Mouse (Mus musculus): ENCODE data around the gene Zfp62. TPM values are rescaled to one million over a fixed set of nuclear protein-coding genes. Genes with fewer than 3 reads are reported as not detected.

The Zfp62 gene
- 10 to 100 TPM; 44.4 to 46.3 TPM for total RNA-seq (2023)

GRCm38 (mm10) chr11:49203129-49203768 is at the start of gene Zfp62:
Gene Zfp62, plus strand, starts transcription at chr11:49203292.

DNA sequence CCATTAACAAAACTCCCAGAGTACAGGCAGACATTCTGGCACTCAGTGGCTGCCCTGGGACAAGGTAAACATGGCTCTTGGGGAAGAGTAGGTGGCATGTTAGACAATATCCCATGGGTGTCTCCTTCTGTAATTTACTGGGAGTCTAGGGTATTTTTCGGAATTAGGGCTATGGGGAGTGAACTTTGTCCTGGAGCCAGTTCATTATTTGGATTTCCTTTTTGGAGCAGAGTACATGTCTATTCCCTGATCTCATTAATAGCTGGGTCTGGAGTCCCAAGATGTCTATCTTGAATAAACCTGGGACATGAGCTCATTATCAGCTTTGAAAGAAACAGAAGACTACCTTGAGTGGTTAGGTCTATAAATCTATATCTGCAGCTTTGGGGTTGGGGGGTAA is 49.0 kb upstream of the Zfp62 start, which contains the start of gene Olfr1394:
Gene Olfr1394, plus strand, starts transcription at position 301 of the 400 bp plus-strand sequence.

GRCm38 (mm10) chr11:49186955-49187488 is 16.1 kb upstream of the Zfp62 start, which contains the start of gene Btnl9:
Gene Btnl9, minus strand, starts transcription at chr11:49187159.

DNA sequence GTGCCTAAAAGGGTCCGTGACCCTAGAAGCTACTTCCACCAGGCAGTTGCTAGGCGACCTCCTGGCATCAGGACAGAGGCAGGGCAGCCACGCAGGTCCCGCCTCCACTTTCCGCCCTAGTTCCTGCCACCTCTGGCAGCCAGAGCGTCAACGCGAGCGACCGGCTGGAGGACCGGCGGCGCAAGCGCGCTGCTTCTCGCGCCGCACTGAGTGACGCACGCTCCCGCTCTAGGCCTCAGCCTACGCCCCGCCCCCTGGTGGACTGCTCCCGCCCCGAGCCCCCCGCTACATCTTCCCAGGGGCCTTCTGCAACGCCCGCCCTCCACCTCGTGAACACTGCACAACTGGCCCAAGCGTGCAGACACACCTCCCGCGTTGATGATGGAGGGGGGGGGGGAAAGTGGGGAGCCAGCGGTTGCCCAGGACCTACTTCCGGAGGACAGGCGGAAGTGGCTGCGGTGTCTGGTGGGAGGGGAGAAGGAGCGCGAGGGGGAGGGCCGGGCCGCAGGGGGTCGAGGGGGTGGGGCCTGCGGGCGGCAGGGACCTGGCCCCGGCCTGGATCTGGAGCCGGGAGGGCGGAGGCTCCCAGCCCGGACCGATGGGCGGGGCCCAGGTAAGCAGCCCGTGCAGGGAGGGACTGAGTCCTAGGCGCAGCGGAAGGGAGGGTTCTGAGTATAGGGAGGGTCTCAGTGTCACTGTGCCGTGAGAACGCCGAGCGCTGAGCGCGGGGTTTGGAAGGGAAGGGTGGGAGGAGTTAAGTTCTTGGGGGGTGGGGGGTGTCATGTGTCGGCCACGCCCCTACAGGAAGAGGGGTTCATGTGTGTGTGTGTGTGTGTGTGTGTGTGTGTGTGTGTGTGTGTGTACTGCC is 40.9 kb downstream of the Zfp62 start, which contains the start of gene Mgat1:
Gene Mgat1, plus strand, starts transcription at position 465 of the 868 bp plus-strand sequence.

Other genes with a start within 250 kb of the Zfp62 start
- gene Olfr56, start 224.4 kb upstream of the Zfp62 start, total RNA-seq (2023), result under 1 TPM; 0.11 to 0.40 TPM
- gene 9930111J21Rik1, start 223.9 kb upstream of the Zfp62 start, total RNA-seq (2023), result 10 to 100 TPM; 30.9 to 31.8 TPM
- gene Gm12185, start 211.1 kb upstream of the Zfp62 start, total RNA-seq (2023), result 1 to 10 TPM; 1.4 to 1.6 TPM
- gene Tgtp1, start 209.1 kb upstream of the Zfp62 start, total RNA-seq (2023), result 1 to 10 TPM in 1 of 2 experiments, under 1 TPM in 1; 0.40 to 1.4 TPM
- 10 to 100 TPM; 40.2 to 41.2 TPM for gene 9930111J21Rik2, start 152.1 kb upstream of the Zfp62 start, total RNA-seq (2023)
- gene Tgtp2, start 139.1 kb upstream of the Zfp62 start, total RNA-seq (2023), result 1 to 10 TPM in 1 of 2 experiments, under 1 TPM in 1; 0.46 to 1.5 TPM
- gene Ifi47, start 126.7 kb upstream of the Zfp62 start, total RNA-seq (2023), result 10 to 100 TPM; 17.0 TPM
- not detected for gene Olfr1396, start 88.4 kb upstream of the Zfp62 start, total RNA-seq (2023)
- not detected for gene Olfr1395, start 61.0 kb upstream of the Zfp62 start, total RNA-seq (2023)
- not detected for gene Olfr1394, start 48.9 kb upstream of the Zfp62 start, total RNA-seq (2023)
- 1 to 10 TPM; 2.1 to 2.4 TPM for gene Btnl9, start 16.1 kb upstream of the Zfp62 start, total RNA-seq (2023)
- 10 to 100 TPM; 69.3 to 81.5 TPM for gene Mgat1, start 40.9 kb downstream of the Zfp62 start, total RNA-seq (2023)
- under 1 TPM in 1 of 2 experiments, not detected in 1; 0.73 TPM for gene Olfr1393, start 75.0 kb downstream of the Zfp62 start, total RNA-seq (2023)
- gene Olfr1392, start 82.0 kb downstream of the Zfp62 start, total RNA-seq (2023), result not detected
- not detected for gene Olfr10, start 101.4 kb downstream of the Zfp62 start, total RNA-seq (2023)
- not detected for gene Olfr1391, start 119.5 kb downstream of the Zfp62 start, total RNA-seq (2023)
- gene Olfr1390, start 131.9 kb downstream of the Zfp62 start, total RNA-seq (2023), result not detected
- not detected for gene Olfr1389, start 219.8 kb downstream of the Zfp62 start, total RNA-seq (2023)
- under 1 TPM; 0.26 to 0.28 TPM for gene Olfr1388, start 233.3 kb downstream of the Zfp62 start, total RNA-seq (2023)